Mouse (Mus musculus) liver, embryonic 14.5 days (tissue): Measurements from ENCODE around the gene Acp4. TPM values are rescaled to one million over a fixed set of nuclear protein-coding genes. Genes with fewer than 3 reads are reported as not detected.

Experiments
- ATAC-seq: fragments of 200-750 bp; cut with Nextera tagmentation; 2 replicates; pipeline ENCODE4 v1.8.0; 2017; ENCODE audit warnings: moderate number of reproducible peaks, mild to moderate bottlenecking, moderate library complexity; ENCODE audit not compliant: insufficient read depth
- DNase-seq, 3 experiments: peaks; one replicate each; pipeline ENCODE4 v3.0.0-alpha.2; 2012 to 2013; ENCODE audit warnings: low read depth in 3 of 3, low spot score in 3 of 3
- H3K27ac ChIP-seq: fragments of 300-500 bp; sonication (generic); 2 replicates; pipeline ENCODE4 v1.5.1; 2014; ENCODE audit warnings: moderate library complexity, mild to moderate bottlenecking, control low read depth, inconsistent platforms
- H3K27me3 ChIP-seq: fragments of 300-500 bp; sonication (generic); 2 replicates; pipeline ENCODE4 v1.6.1; 2014; ENCODE audit warnings: mild to moderate bottlenecking, low read length, moderate library complexity; ENCODE audit not compliant: control insufficient read depth, insufficient read depth
- H3K36me3 ChIP-seq: fragments of 300-500 bp; sonication (generic); replicated peaks from 2 replicates; pipeline ENCODE4 v1.6.1; 2014; ENCODE audit warnings: low read depth; ENCODE audit not compliant: control insufficient read depth, insufficient read depth
- H3K4me1 ChIP-seq, 2 experiments: fragments of 200-500 bp in 1 of 2; fragments of 300-500 bp in 1 of 2; sonication (generic) in 1 of 2; replicated peaks; 2 replicates each; pipeline ENCODE4 v1.6.1; 2012 to 2014; ENCODE audit warnings: antibody characterized with exemption in 1 of 2, inconsistent platforms in 1 of 2, low read length in 1 of 2; ENCODE audit not compliant: control insufficient read depth in 2 of 2, insufficient read depth in 2 of 2
- H3K4me2 ChIP-seq: fragments of 300-500 bp; sonication (generic); 2 replicates; pipeline ENCODE4 v1.6.1; 2014; ENCODE audit warnings: low read depth, mild to moderate bottlenecking, control low read depth, moderate library complexity
- H3K4me3 ChIP-seq, 2 experiments: fragments of 200-500 bp in 1 of 2; fragments of 300-500 bp in 1 of 2; sonication (generic) in 1 of 2; 2 replicates each; pipeline ENCODE4 v1.5.1; 2012 to 2014; ENCODE audit warnings: low read depth in 2 of 2, low read length in 2 of 2, mild to moderate bottlenecking in 2 of 2, control low read depth in 1 of 2, inconsistent platforms in 1 of 2, moderate library complexity in 1 of 2; ENCODE audit not compliant: insufficient read depth in 1 of 2
- H3K9ac ChIP-seq: fragments of 300-500 bp; sonication (generic); replicated peaks from 2 replicates; pipeline ENCODE4 v1.6.1; 2014; ENCODE audit warnings: mild to moderate bottlenecking, control low read depth, moderate library complexity
- H3K9me3 ChIP-seq: fragments of 300-500 bp; sonication (generic); 2 replicates; pipeline ENCODE4 v1.6.1; 2016; ENCODE audit warnings: low read length, mixed read lengths; ENCODE audit not compliant: control insufficient read depth
- CTCF ChIP-seq: IDR thresholded peaks from 2 replicates; pipeline ENCODE4 v1.5.1; 2016; ENCODE audit warnings: antibody characterized with exemption, low read depth, control low read depth
- EP300 ChIP-seq: IDR thresholded peaks from 2 replicates; pipeline ENCODE4 v1.6.1; 2016; ENCODE audit warnings: antibody characterized with exemption, low read depth
- WGBS: fragments of 180-500 bp; shearing (Covaris S2); extraction: QIAGEN DNeasy Blood & Tissue Kit; methylation state at CpG from one replicate; pipeline ENCODE4 v1.1.7; 2014; ENCODE audit not compliant: insufficient replicate concordance; 5-methylcytosine and 5-hydroxymethylcytosine counted together
- polyA plus RNA-seq, 2 experiments: library from polyadenylated mRNA; depleted of rRNA in 1 of 2; stranded (reverse) in 1 of 2; unstranded in 1 of 2; fragments of >200 nt; fragmentation: Nextera tagmentation in 1 of 2; extraction: Ambion mirVana in 1 of 2; gene quantifications; 2 replicates each; pipeline versions ENCODE4 v1.2.1 to v1.2.3; 2012 to 2014

Acp4 gene
- polyA plus RNA-seq, 2 experiments, result not detected

DNA sequence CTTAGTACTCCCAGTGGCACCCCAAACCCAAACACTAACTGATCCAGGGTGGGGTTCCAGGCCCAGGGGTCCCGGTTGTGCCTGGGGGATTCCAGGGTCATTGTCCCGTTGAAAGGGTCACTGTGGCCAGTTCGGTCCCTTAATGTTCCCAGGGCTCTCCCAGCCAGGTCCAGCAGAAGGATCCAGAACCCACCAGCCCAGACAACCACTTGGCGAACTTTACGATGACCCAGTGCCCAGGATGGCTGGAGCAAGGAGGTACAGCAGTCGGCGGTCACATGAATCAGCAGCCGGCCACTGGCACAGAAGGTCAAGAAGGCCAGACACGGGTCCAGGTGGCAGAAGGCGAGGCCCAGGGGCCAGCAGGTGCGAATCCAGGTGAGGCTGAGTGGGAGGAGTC is 10.9 kb upstream of the Acp4 start:
- no peaks in the 10 kb centered on the region for H3K36me3 ChIP-seq
- no peak for TF ChIP-seq EP300
- no peak for TF ChIP-seq CTCF
- no peaks in the 10 kb centered on the region for H3K4me1 ChIP-seq
- H3K9ac ChIP-seq, result no peak overlapping the region
- H3K9me3 ChIP-seq, result no peaks in the 10 kb centered on the region
- no peak overlapping the region for H3K4me2 ChIP-seq
- 59% methylated on average over 11 of the region's 11 CpGs for WGBS
- H3K27ac ChIP-seq, result no peak overlapping the region
- no peak overlapping the region for H3K4me3 ChIP-seq
- DNase-seq (no peak), ATAC-seq (no peak)
- H3K27me3 ChIP-seq, result no peaks in the 10 kb centered on the region; the same call in 1 of the 2 replicates

- Histone ChIP-seq H3K27me3 (peaks cover 3% of the 10 kb centered on the region), H3K27ac (no peak overlapping the region), H3K36me3 (no peaks in the 10 kb centered on the region), H3K9ac (no peak overlapping the region), H3K9me3 (no peaks in the 10 kb centered on the region), H3K4me2 (peak overlapping the region; percentile 16; the same call in 1 of the 2 replicates), H3K4me1 (no peaks in the 10 kb centered on the region), H3K4me3 (no peak overlapping the region)
- 0 out of 2 replicates have a peak, but pooled peaks have one; percentile 18 for ATAC-seq
- WGBS, result 4% methylated on average over 34 of the region's 34 CpGs
- peak; percentile 74 to 79 (median 77) for DNase-seq
- no peak for TF ChIP-seq EP300
- TF ChIP-seq CTCF, result peak; percentile 95
Observed at GRCm38 (mm10) chr7:44262791-44263643, 5.8 kb upstream of the Acp4 start.

DNA sequence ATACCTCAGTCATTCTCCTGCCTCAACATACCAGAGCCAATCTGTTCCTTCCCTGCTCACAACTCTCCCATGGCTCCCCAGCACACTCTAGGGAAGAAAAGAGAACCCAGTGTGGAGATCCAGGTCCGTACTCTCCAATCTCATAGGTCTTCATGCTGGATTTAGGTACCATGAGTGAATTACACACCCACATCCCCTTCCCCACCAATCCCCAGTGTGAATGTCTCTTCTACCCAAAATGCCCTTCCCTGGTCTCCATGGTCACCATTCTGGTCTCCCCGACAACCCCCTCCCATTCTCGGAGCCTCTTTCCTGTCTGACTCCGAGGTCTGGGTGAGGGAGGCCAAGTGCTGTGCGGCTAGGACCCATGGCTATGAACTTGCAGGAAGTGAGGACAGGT is 4.0 kb upstream of the Acp4 start, which contains the start of gene Gm15517:
Gene Gm15517, plus strand, starts transcription at position 301 of the 400 bp plus-strand sequence.
- H3K27me3 ChIP-seq, result peaks cover 3% of the 10 kb centered on the region
- H3K4me3 ChIP-seq, result no peak within 1 kb of the TSS
- no peak within 1 kb of the TSS for H3K9ac ChIP-seq
- no peaks in the 10 kb centered on the region for H3K4me1 ChIP-seq
- H3K27ac ChIP-seq, result no peak within 1 kb of the TSS
- ATAC-seq (no peak), DNase-seq (no peak)
- H3K9me3 ChIP-seq, result no peaks in the 10 kb centered on the region
- H3K4me2 ChIP-seq, result no peak within 1 kb of the TSS
- WGBS, result 36% methylated on average over 5 of the region's 5 CpGs
- TF ChIP-seq EP300 (no peak), CTCF (no peak)
- H3K36me3 ChIP-seq, result no peaks in the 10 kb centered on the region

DNA sequence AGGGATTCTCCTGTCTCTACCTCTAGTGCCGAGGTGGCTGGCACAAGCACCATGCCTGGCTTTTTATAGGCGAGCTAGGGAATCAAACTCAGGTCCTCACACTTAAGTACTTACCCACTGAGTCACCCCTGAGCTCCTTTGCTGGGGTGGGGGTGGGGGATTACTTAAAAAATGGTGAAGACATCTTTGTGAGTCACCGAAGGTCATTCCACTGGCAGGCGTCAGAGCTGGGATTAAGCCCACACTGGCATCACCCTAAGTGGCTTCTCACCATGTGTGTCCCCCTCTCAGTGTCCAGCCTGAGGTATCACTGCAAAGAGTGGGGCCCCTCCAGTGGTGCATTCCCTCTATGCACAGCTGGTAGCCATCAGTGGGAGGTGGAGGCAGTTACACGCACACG is 3.2 kb upstream of the Acp4 start:
- 57% methylated on average over 6 of the region's 6 CpGs for WGBS
- DNase-seq (no peak), ATAC-seq (no peak)
- TF ChIP-seq CTCF (no peak), EP300 (no peak)
- Histone ChIP-seq H3K9ac (no peak overlapping the region), H3K4me1 (no peaks in the 10 kb centered on the region), H3K36me3 (no peaks in the 10 kb centered on the region), H3K4me3 (no peak overlapping the region), H3K9me3 (no peaks in the 10 kb centered on the region), H3K27ac (no peak overlapping the region), H3K4me2 (no peak overlapping the region), H3K27me3 (peaks cover 3% of the 10 kb centered on the region)

- no peak for ATAC-seq
- DNase-seq, result no peak
- WGBS, result 69% methylated on average over 6 of the region's 6 CpGs
- Histone ChIP-seq H3K4me1 (no peaks in the 10 kb centered on the region), H3K27ac (no peak overlapping the region), H3K36me3 (peaks cover 21% of the 10 kb centered on the region), H3K27me3 (no peaks in the 10 kb centered on the region), H3K9me3 (no peaks in the 10 kb centered on the region), H3K4me3 (no peak overlapping the region), H3K9ac (no peak overlapping the region), H3K4me2 (no peak overlapping the region)
- no peak for TF ChIP-seq EP300
Observed at GRCm38 (mm10) chr7:44254930-44255329, 2.2 kb downstream of the Acp4 start.
